Mouse (Mus musculus): Measurements from ENCODE around the gene Slc5a5.

DNA sequence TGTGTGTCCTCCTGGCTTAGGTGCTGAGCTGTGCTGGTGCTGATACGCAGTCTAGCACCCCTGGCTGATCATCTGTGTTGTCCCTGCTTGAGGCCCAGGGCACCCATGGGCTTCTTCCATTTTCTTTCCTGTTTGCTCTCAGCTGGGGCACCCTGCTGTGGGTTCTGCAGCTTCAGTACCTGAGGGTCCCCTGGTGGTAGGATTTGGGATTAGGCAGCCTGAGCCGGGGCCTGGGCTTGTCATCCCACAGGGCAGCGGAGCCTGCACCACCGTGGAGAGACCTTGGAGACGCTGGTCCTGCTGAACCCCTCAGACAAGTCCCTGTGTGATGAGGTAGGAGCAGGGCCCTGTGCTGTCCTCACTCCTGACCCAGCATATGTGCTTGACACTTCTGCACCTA, 19.0 kb upstream of the Slc5a5 start:
- TF ChIP-seq CTCF (IDR thresholded peaks at IDR 0.05; ENCODE audit: control insufficient read depth, insufficient read depth, insufficient replicate concordance, low read depth, low read length) (no peak), POLR2A (IDR thresholded peaks at IDR 0.05; ENCODE audit: control insufficient read depth, low read depth, low read length) (no peak)
